Comparison of ENCODE assay signal across 21 mouse cellular contexts in genomic region chr17:30328924-30329323, GRCm38 (mm10).
"Had no signal": no experiment of that assay in that cellular context is flagged by ENCODE, and none has a peak within 500 bp of the region (broad histone marks: within the 10 kb centered on the region; RNA-seq: fewer than 3 reads in every experiment).

No protein-coding gene starts in this region.

- ATAC-seq: hindbrain, embryonic 16.5 days; inflammation-experienced regulatory T-cells, adult 6 months; intestine, embryonic 15.5 days; intestine, postnatal 0 days; liver, embryonic 12.5 days had no signal

- H3K27ac ChIP-seq: gastrocnemius, adult 2 months; heart, adult 2 months; heart, embryonic 10.5 days; hindbrain, embryonic 14.5 days; intestine, embryonic 15.5 days; kidney, postnatal 0 days; limb, embryonic 13.5 days; limb, embryonic 15.5 days; liver, embryonic 12.5 days; liver, embryonic 14.5 days had no signal

- H3K4me3 ChIP-seq: gastrocnemius, adult 2 months; heart, adult 2 months; heart, embryonic 10.5 days; heart, embryonic 12.5 days; intestine, embryonic 15.5 days; limb, embryonic 13.5 days; limb, embryonic 15.5 days; liver, embryonic 12.5 days had no signal

- H3K27me3 ChIP-seq: heart, embryonic 12.5 days; intestine, embryonic 15.5 days; limb, embryonic 13.5 days; limb, embryonic 15.5 days; liver, embryonic 12.5 days had no signal

- H3K9me3 ChIP-seq: heart, embryonic 10.5 days; heart, embryonic 12.5 days; intestine, embryonic 15.5 days; limb, embryonic 13.5 days; limb, embryonic 15.5 days; liver, embryonic 12.5 days had no signal

- H3K4me2 ChIP-seq: heart, embryonic 12.5 days; hindbrain, embryonic 14.5 days; intestine, embryonic 15.5 days; limb, embryonic 13.5 days; limb, embryonic 15.5 days; liver, embryonic 12.5 days had no signal

- H3K9ac ChIP-seq: heart, embryonic 12.5 days; hindbrain, embryonic 14.5 days; intestine, embryonic 15.5 days; limb, embryonic 13.5 days; limb, embryonic 15.5 days; liver, embryonic 12.5 days; liver, embryonic 14.5 days had no signal

- H3K4me1 ChIP-seq: limb, embryonic 13.5 days; limb, embryonic 15.5 days; liver, embryonic 12.5 days had no signal

- H3K36me3 ChIP-seq: heart, embryonic 10.5 days; heart, embryonic 12.5 days; intestine, embryonic 15.5 days; limb, embryonic 13.5 days; limb, embryonic 15.5 days; liver, embryonic 12.5 days had no signal

- DNase-seq: gastrocnemius, adult 2 months; gastrocnemius, postnatal 10 days; gastrocnemius, postnatal 25 days; heart, adult 2 months; heart, postnatal 10 days; heart, postnatal 4 days; kidney, adult 18-20 months; layer of hippocampus, postnatal 36 days; left cerebral cortex, postnatal 4 days had no signal
